Mouse (Mus musculus) testis, adult 2 months (tissue): ENCODE data around the gene Rwdd4a.

Experiments
- CTCF ChIP-seq: fragments of 200-500 bp; IDR thresholded peaks from 2 replicates; pipeline ENCODE4 v1.5.1; 2012; ENCODE audit warnings: low read depth, mild to moderate bottlenecking, inconsistent platforms, low read length, moderate library complexity; ENCODE audit not compliant: control insufficient read depth, insufficient read depth, insufficient replicate concordance
- POLR2A ChIP-seq: fragments of 200-500 bp; IDR thresholded peaks from 2 replicates; pipeline ENCODE4 v1.6.1; 2012; ENCODE audit warnings: low read depth, mild to moderate bottlenecking, inconsistent platforms, low read length, moderate library complexity; ENCODE audit not compliant: control insufficient read depth

DNA sequence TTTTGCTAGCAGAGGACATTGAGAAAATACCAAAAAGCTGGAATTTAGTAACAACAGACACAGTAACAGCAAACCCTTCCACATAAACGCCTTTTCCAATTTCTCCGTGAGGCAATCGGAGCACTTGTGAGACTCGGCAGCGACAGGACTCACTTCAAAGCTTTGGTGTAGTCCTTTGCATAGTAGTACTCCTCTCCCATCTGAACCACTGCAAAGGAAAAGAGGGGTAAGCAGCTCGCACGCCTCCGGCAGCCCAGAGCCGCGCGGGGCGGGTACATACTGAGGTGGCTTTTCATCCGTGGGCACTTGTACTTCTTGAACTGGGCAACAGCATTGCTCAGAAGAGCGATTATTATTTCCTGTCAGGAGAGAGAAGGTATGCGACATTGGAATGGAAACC lies 19.9 kb upstream of the Rwdd4a start:
- TF ChIP-seq POLR2A (no peak), CTCF (no peak)
